Mouse (Mus musculus) cerebellum, postnatal 25 days (tissue): ENCODE measurements around the gene Gid4.
"Not testable (repeated sequence)": the region's sequence is repeated elsewhere in the genome, so short reads cannot be mapped to it uniquely, and the experiment has no call there.

Experiments used
- DNase-seq, 2 experiments: peaks; one replicate each; pipeline ENCODE4 v3.0.0; 2021; ENCODE audit warnings: mixed read lengths in 2 of 2

The Gid4 gene

GRCm38 (mm10) chr11:60433501-60433900, 16.6 kb downstream of the Gid4 start:
- no peak for DNase-seq

GRCm38 (mm10) chr11:60435133-60435532, 18.2 kb downstream of the Gid4 start:
- DNase-seq, result no peak

GRCm38 (mm10) chr11:60436618-60437017, 19.7 kb downstream of the Gid4 start:
- no peak for DNase-seq

DNA sequence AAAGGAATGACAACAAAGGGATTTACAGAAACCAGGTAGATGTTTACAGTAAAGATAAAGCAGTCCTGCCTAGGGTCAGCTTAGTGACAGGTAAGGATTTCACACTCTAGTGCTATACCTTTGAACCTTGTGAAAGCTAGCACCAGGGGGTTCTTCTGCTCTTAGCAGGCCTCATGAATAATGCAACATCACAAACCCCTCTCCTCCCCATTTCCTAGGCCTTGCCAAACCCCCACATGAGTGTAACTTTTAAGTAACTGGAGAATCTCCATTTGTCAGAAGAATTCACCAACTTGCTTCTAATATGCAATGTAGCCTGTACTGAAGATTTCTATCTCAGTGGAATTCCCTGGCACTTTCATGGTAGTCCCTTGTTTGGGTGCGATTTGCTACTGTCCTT, 22.7 kb downstream of the Gid4 start:
- DNase-seq, result not testable (repeated sequence)

DNA sequence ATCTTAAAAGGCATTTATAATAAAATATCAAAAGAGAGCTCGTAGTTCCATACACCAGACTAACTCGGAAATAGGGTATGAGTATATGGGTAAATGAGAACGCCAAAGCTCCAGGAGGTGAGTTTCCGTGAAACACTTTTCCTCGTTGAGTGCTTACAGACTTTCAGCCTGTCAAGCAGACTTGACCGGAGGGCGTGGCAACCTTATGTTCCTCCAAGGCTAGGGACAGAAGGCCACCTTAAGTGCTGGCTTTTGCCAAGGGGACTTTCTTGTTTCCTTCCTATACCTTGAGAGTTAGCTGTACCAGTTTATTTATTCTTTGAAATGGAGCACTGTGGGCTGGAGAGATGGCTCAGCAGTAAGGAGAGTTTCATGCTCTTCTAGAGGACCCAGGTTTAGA, 23.2 kb downstream of the Gid4 start:
- DNase-seq, result no peak

DNA sequence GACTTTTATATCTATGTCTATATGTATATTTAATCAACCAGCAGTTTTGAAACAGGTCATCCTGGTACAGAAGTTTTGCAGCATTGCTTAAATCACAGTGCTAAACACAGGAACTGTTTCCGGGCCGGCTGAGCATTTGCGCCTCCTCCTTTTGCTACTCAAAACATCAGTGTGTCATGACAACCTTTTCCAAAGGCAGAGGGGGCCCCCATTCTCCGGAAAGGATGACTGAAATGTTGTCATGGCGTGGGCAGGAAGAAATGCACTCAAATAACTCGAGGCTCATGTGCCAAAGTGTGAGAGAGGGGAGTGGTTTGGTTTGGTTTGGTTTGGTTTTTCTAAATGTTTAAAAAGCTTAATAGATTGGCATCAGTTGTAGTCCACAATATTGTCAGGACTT, 26.0 kb downstream of the Gid4 start:
- DNase-seq, result no peak

- DNase-seq, result no peak
Measured at GRCm38 (mm10) chr11:60444007-60444406, 27.1 kb downstream of the Gid4 start.

GRCm38 (mm10) chr11:60454080-60454744, 37.3 kb downstream of the Gid4 start, which contains the start of gene Drg2:
Gene Drg2, plus strand, starts transcription at chr11:60454591.
- peak; percentile 91 to 92 for DNase-seq

DNA sequence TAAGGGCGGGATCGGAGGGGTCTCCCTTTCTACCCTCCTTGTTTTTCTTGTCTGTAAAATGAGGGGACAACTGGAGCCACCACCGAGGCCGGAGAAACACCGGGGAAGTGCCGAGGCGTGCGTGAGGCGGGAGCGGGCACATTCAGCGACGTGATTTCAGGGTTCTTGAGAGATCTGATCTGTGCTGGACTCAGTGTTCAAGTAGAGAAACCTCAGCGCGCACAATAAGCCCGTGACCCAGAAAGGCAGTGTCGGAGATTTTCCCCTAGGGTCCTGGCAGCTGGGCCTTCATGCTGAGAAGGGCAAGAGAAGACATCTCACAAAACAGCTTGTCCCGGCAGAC, 37.8 kb downstream of the Gid4 start:
- DNase-seq, result no peak

- DNase-seq, result no peak
Measured at GRCm38 (mm10) chr11:60457973-60458372, 41.0 kb downstream of the Gid4 start.

- peak; percentile 63 to 74 for DNase-seq
Measured at GRCm38 (mm10) chr11:60465943-60466380, 49.0 kb downstream of the Gid4 start.

- DNase-seq, result no peak
Measured at GRCm38 (mm10) chr11:60469039-60469438, 52.1 kb downstream of the Gid4 start, which contains the start of gene Myo15. Gene Myo15, plus strand, starts transcription at chr11:60469339.

DNA sequence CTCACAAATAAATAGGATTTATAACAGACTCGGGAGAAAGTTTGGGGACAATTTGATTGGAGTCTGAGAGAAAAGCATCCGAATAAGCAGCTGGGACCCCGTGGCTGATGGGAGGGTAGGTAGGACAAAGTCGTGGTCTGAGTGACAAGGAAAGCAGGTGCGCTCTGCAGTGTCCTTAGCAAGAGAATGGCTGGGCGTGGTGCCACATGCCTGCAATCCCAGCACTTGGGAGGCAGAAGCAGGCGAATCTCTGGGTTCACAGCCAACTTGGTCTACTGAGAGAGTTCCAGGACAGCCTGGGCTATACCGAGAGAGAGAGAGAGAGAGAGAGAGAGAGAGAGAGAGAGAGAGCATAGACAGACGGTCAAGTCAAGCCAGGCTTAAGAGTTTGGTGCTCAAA, 53.8 kb downstream of the Gid4 start:
- no peak for DNase-seq

- no peak for DNase-seq
Measured at GRCm38 (mm10) chr11:60474534-60474933, 57.6 kb downstream of the Gid4 start.

- DNase-seq, result no peak
Measured at GRCm38 (mm10) chr11:60475668-60476362, 58.9 kb downstream of the Gid4 start.

GRCm38 (mm10) chr11:60478121-60478520, 61.2 kb downstream of the Gid4 start:
- no peak for DNase-seq

- DNase-seq, result no peak
Measured at GRCm38 (mm10) chr11:60486267-60486666, 69.3 kb downstream of the Gid4 start.

DNA sequence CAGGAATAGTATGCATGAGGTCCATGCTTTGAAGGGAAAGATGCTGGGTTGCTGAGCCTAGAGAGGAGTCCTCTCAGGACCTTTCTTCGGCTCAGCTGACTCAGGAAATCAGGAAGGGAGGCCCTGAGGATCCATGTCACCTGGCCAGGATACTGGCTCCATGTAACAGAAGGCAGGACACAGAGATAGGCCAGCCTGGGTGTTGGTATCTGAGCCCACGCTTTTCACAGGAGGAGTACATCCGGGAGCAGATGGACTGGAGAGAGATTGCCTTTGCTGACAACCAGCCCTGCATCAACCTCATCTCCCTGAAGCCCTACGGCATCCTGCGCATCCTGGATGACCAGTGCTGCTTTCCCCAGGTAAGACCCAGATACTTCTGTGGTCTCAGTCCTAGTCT, 75.8 kb downstream of the Gid4 start:
- DNase-seq, result peak; percentile 25 to 28

DNA sequence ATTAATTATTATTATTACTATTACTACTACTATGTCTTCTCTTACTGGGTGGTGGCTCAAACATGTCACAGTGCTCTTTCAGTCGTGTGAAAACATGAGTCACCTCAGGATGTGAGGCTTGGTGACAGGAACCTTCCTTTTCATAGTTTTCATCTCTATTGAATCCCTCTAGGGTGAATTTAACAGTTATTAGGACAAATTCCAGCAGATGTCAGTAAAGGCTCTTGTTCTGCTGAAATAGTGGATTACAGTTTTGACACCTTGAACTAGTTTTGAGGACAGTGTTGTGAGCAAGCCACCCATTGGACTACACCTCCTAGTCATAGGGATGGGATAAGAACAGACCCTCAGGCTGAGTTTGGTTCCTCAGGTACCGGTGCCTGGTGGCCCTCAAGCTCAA, 78.7 kb downstream of the Gid4 start:
- no peak for DNase-seq
